Mouse (Mus musculus): ENCODE results near the gene Mtor. TPM values are rescaled to one million over a fixed set of nuclear protein-coding genes. Genes with fewer than 3 reads are reported as not detected.

Gene Mtor
- polyA plus RNA-seq, 1 experiment from 2014 or later, result 30.2 TPM

DNA sequence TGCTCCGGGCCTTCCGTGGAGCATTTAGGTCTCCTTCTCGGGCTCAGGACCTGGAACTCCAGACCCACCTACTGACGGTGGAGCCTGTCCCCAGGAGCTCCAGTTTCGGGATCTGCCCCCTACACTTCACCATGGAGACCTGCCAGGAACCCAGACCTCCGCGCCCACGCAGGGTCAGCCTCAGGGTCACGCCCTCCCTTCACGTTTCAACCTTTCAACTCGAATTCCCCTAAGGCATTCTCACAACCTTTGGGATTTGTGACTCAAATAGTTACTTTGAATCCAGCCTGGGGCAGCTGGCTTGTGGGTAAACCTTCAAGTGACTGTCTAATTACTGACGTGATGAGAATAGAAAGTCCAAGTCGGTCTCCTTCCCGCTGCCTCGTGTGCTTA, 438 bp downstream of the Mtor start:
- WGBS, result 1% methylated on average over 15 of the region's 15 CpGs
- no peak for ATAC-seq (ENCODE audit: low FRiP score)
- no peaks in the 10 kb centered on the region for H3K9me3 ChIP-seq (replicated peaks)

DNA sequence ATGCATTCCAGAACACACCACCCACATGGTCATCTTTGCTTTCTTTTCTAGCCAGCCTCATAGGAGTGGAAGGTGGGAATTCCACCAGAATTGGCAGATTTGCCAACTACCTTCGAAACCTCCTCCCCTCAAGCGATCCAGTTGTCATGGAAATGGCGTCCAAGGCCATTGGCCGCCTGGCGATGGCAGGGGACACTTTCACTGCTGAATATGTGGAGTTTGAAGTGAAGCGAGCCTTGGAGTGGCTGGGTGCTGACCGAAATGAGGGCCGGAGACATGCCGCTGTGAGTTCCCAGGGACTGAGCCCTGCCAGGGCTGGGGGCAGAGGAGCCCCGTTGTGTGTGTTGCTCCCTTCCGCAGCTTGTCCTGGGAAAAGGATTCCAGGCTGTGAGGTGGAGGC, 5.3 kb downstream of the Mtor start:
- no peak for ATAC-seq (ENCODE audit: low FRiP score)
- WGBS, result 93% methylated on average over 11 of the region's 11 CpGs
- peaks cover 14% of the 10 kb centered on the region for H3K4me1 ChIP-seq
- no peaks in the 10 kb centered on the region for H3K27me3 ChIP-seq
- peaks cover 67% of the 10 kb centered on the region for H3K36me3 ChIP-seq
- H3K4me2 ChIP-seq (replicated peaks), result no peak overlapping the region
- H3K27ac ChIP-seq, result no peak overlapping the region
- H3K9ac ChIP-seq, result no peak overlapping the region
- H3K4me3 ChIP-seq, result no peak overlapping the region
- no peaks in the 10 kb centered on the region for H3K9me3 ChIP-seq (replicated peaks)

More for the DNA sequence above, 438 bp downstream of the Mtor start:
- Histone ChIP-seq H3K36me3 (peaks cover 19% of the 10 kb centered on the region), H3K4me1 (peaks cover 26% of the 10 kb centered on the region), H3K27ac (peak overlapping the region; percentile 80), H3K4me3 (peak overlapping the region; percentile 96), H3K9ac (peak overlapping the region; percentile 95), H3K27me3 (no peaks in the 10 kb centered on the region), H3K4me2 (replicated peaks) (peak overlapping the region; percentile 86)

DNA sequence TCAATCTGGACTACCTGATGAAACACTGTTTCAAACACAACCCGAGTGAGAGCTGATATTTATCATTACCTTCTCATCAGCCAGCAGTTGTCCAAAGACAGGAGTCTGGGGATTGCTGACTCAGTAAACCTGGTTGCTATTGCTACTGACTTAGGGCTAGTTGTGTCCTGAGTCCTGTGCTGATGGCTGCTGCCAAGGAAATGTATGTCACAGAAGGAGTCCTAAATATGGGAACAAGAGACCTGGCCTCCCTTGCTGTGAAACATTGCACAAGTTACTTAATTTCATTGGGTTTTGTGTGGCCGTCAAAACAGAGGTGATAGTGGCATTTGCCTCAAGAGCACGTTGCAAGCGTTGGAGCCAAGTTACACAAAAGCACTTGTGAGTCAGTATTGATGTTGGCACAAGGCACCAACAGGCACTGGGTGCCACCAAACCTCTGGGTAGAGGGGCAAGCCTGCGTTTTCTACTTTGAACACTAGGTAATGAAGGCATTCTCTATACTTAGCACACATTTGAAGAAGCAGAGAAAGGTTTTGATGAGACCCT, 7.1 kb downstream of the Mtor start:
- no peak for ATAC-seq (ENCODE audit: low FRiP score)
- H3K9ac ChIP-seq, result no peak overlapping the region
- 92% methylated on average over 5 of the region's 5 CpGs for WGBS
- no peaks in the 10 kb centered on the region for H3K27me3 ChIP-seq
- no peak overlapping the region for H3K4me2 ChIP-seq (replicated peaks)
- H3K9me3 ChIP-seq (replicated peaks), result no peaks in the 10 kb centered on the region
- H3K4me3 ChIP-seq, result no peak overlapping the region
- H3K27ac ChIP-seq, result no peak overlapping the region
- no peaks in the 10 kb centered on the region; the same call in 1 of the 2 replicates for H3K4me1 ChIP-seq
- H3K36me3 ChIP-seq, result peaks cover 84% of the 10 kb centered on the region

DNA sequence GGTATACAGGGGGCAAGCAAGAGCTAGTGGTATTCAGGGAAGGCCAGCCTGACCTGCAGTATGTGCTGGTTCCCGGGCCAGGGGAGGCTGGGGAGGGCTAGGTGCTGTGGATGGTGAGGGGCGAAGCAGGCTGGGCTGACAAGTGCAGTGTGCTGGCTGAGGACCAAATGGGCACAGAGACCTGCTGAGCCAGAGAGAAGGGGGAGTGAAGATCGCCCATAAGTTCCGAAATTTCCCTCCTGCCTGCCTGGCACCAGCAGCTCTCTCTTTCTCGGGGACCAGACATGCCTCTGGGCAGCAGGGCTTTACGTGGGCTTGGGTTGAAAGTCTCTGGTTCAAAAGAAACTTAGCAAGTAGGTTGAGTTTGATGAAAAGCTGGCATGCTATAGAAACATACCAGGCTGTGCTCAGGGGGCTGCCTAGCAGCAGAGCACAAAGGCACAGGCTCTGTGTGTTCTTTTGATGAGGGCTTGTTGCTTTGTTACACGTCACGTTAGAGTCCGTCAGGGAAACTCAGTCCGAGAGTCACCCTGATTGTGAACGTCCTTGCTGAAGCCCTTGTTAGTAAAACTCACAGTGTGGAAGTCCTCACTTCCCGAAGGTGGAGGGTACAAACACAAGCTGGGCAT, 12.4 kb downstream of the Mtor start:
- H3K4me2 ChIP-seq (replicated peaks), result no peak overlapping the region
- H3K27me3 ChIP-seq, result no peaks in the 10 kb centered on the region
- peaks cover 98% of the 10 kb centered on the region for H3K36me3 ChIP-seq
- 56% methylated on average over 12 of the region's 12 CpGs for WGBS
- H3K9ac ChIP-seq, result no peak overlapping the region
- no peak overlapping the region for H3K4me3 ChIP-seq
- peak; percentile 66 for ATAC-seq (ENCODE audit: low FRiP score)
- peaks cover 4% of the 10 kb centered on the region; the same call in 1 of the 2 replicates for H3K4me1 ChIP-seq
- H3K9me3 ChIP-seq (replicated peaks), result no peaks in the 10 kb centered on the region
- peak overlapping the region; percentile 48; the same call in 1 of the 2 replicates for H3K27ac ChIP-seq

DNA sequence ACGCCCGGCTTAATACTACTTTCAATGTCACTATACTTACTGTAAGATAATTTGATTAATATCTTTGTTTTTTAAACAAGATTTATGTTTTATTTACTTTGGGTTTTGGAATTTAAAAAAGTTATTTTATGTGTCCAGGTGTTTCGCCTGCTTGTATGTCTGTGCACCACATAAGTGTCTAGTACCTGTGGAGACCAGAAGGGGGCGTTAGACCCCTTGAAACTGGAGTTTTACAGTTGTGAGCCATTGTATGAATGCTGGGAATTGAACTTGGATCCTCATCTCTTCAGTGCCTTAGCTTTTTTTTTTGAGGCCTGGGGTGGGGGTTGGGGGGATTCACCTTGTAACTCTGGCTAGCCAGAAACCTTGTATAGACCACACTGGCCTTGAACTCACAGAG, 13.4 kb downstream of the Mtor start:
- Histone ChIP-seq H3K4me2 (replicated peaks) (no peak overlapping the region), H3K9me3 (replicated peaks) (no peaks in the 10 kb centered on the region), H3K4me1 (peaks cover 4% of the 10 kb centered on the region; the same call in 1 of the 2 replicates), H3K27ac (no peak overlapping the region), H3K27me3 (no peaks in the 10 kb centered on the region), H3K4me3 (no peak overlapping the region), H3K36me3 (peaks cover 98% of the 10 kb centered on the region), H3K9ac (no peak overlapping the region)
- WGBS, result 81% methylated on average over 4 of the region's 4 CpGs
- ATAC-seq (ENCODE audit: low FRiP score), result no peak

DNA sequence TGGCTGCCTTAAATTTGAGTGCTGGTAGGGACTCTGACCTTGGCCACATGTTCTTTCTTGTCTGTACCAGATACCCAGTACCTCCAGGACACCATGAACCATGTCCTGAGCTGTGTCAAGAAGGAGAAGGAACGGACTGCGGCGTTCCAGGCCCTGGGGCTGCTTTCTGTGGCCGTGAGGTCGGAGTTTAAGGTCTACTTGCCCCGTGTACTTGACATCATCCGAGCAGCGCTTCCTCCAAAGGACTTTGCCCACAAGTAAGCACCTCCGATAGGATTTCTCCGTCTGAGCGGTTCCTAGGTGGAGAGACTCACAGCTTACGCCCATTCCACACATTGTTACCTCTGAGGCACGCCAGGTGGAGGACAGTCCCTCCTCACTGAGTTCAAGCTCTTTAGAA, 14.3 kb downstream of the Mtor start:
- no peak overlapping the region for H3K9ac ChIP-seq
- no peak overlapping the region for H3K27ac ChIP-seq
- peaks cover 4% of the 10 kb centered on the region; the same call in 1 of the 2 replicates for H3K4me1 ChIP-seq
- H3K4me2 ChIP-seq (replicated peaks), result no peak overlapping the region
- H3K36me3 ChIP-seq, result peaks cover 97% of the 10 kb centered on the region
- ATAC-seq (ENCODE audit: low FRiP score), result no peak
- H3K27me3 ChIP-seq, result no peaks in the 10 kb centered on the region
- WGBS, result 97% methylated on average over 13 of the region's 13 CpGs
- H3K9me3 ChIP-seq (replicated peaks), result no peaks in the 10 kb centered on the region
- no peak overlapping the region for H3K4me3 ChIP-seq

DNA sequence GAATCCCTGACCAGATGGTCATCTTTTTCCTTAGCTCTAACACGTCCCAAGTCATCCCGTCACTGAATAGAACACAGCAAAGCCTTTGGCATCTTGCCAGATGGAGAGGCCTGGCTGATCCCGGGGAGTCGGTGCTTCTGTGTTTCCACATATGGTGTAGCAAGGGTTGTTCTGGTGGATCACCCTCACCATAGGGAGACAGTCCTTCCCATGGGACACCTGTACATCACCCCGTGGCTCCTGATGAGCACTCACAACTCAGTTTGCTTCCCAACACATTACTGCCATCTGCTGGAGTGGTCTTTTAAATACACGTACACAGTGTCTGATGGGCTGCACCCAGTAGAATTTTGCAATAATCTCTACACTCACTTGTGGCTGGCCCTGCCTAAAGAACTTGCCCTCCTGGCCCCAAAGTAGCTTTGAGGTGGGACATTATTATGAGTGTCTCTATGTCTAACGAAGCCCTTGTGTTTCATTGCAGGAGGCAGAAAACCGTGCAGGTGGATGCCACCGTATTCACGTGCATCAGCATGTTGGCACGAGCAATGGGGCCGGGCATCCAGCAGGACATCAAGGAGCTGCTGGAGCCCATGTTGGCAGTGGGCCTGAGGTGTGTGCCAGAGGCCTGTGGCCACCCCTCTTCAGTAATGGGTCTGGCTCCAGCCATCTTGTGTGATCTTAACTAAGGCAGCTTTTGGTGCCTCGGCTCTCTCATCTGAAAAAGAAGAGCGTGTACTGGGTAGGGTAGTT, 15.0 kb downstream of the Mtor start:
- WGBS, result 77% methylated on average over 14 of the region's 14 CpGs
- ATAC-seq (ENCODE audit: low FRiP score), result peak; percentile 44; the same call in 1 of the 2 replicates
- peaks cover 97% of the 10 kb centered on the region for H3K36me3 ChIP-seq

DNA sequence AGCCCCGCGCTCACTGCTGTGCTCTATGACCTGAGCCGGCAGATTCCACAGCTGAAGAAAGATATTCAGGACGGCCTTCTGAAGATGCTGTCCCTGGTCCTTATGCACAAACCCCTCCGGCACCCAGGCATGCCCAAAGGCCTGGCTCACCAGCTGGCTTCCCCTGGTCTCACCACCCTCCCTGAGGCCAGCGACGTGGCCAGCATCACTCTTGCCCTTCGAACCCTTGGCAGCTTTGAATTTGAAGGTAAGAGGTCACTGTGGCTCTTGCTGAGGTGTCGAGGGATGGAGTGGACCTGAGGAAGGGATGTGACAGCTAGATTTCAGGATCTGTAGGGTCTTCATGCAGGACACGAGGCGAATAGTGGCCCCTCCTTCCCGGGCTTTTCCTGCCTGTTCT, 15.9 kb downstream of the Mtor start:
- no peaks in the 10 kb centered on the region for H3K27me3 ChIP-seq
- H3K9me3 ChIP-seq (replicated peaks), result no peaks in the 10 kb centered on the region
- WGBS, result 93% methylated on average over 12 of the region's 12 CpGs
- no peak overlapping the region for H3K4me3 ChIP-seq
- no peak overlapping the region for H3K9ac ChIP-seq
- no peak for ATAC-seq (ENCODE audit: low FRiP score)
- peaks cover 97% of the 10 kb centered on the region for H3K36me3 ChIP-seq
- H3K4me2 ChIP-seq (replicated peaks), result no peak overlapping the region
- H3K27ac ChIP-seq, result no peak overlapping the region
- H3K4me1 ChIP-seq, result peaks cover 4% of the 10 kb centered on the region; the same call in 1 of the 2 replicates

More for the DNA sequence above, 15.0 kb downstream of the Mtor start:
- no peak overlapping the region for H3K4me3 ChIP-seq
- H3K27ac ChIP-seq, result no peak overlapping the region
- no peaks in the 10 kb centered on the region for H3K9me3 ChIP-seq (replicated peaks)
- H3K4me2 ChIP-seq (replicated peaks), result no peak overlapping the region
- H3K27me3 ChIP-seq, result no peaks in the 10 kb centered on the region
- H3K4me1 ChIP-seq, result peaks cover 4% of the 10 kb centered on the region; the same call in 1 of the 2 replicates
- H3K9ac ChIP-seq, result no peak overlapping the region

DNA sequence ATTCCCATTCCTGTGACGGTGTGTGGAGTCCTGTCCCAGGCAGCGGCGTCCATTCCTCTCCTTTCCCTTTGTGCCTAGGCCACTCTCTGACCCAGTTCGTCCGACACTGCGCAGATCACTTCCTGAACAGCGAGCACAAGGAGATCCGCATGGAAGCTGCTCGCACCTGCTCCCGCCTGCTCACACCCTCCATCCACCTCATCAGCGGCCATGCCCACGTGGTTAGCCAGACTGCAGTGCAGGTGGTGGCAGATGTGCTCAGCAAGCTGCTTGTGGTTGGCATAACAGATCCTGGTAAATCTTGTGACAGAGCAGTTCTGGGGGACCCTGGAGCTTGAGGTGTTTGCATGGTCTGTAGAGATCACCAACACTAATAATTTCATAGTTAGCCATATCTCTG, 16.5 kb downstream of the Mtor start:
- Histone ChIP-seq H3K9ac (no peak overlapping the region), H3K9me3 (replicated peaks) (no peaks in the 10 kb centered on the region), H3K27me3 (no peaks in the 10 kb centered on the region), H3K4me2 (replicated peaks) (no peak overlapping the region), H3K4me1 (peaks cover 4% of the 10 kb centered on the region; the same call in 1 of the 2 replicates), H3K36me3 (peaks cover 97% of the 10 kb centered on the region), H3K4me3 (no peak overlapping the region), H3K27ac (no peak overlapping the region)
- WGBS, result 91% methylated on average over 12 of the region's 12 CpGs
- no peak for ATAC-seq (ENCODE audit: low FRiP score)

DNA sequence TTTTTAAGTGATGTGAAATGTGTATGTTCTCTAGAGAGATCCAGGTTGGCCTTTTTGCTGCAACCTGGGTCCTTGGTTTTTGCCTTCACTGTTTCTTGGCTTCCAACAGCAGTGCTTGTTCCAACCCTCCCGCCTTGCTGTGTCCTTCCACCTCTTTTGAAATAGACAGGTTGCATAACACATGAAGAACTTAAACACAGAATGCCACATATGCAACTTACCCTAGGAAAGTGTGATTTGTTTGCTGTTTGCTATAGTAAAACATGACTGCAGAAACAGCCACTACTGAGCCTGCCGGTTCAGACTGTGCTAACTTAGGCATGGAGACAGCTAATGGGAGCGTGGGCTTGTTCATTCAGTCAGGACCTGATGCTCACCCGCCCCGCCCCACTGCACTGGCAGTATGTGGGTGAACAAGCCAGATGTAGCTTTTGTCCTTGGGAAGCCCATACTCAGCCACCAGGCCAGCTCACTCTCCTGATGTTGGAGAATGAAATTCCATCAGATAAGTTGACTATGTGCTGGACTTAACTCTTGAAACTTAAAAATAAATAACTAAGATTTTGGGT, 18.2 kb downstream of the Mtor start:
- Histone ChIP-seq H3K27ac (no peak overlapping the region), H3K4me3 (no peak overlapping the region), H3K4me1 (peaks cover 2% of the 10 kb centered on the region; the same call in 1 of the 2 replicates), H3K9me3 (replicated peaks) (no peaks in the 10 kb centered on the region), H3K27me3 (no peaks in the 10 kb centered on the region), H3K4me2 (replicated peaks) (no peak overlapping the region), H3K9ac (no peak overlapping the region), H3K36me3 (peaks cover 98% of the 10 kb centered on the region)
- ATAC-seq (ENCODE audit: low FRiP score), result no peak
- WGBS, result 89% methylated on average over 5 of the region's 5 CpGs

DNA sequence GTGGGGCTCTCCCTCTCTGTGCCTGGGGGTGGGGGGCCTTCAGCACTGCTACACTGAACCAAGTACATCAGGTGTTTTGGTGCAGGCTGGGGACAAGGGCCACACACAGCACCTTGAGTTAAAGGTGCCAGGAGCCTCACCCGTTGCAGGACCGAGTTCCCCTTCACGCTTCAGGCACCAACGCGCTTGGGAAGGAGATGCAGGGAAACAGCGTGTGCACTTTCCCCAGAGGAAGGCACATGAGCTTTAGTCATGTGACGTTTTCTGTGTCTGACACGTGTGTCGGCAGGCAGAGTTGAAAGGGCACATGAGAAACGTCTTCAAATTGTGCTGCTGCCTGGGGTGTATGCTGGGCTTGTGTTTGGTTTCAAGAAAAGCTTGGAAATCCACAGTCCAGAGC, 20.0 kb downstream of the Mtor start:
- H3K36me3 ChIP-seq, result peaks cover 99% of the 10 kb centered on the region
- no peak overlapping the region for H3K9ac ChIP-seq
- H3K27me3 ChIP-seq, result no peaks in the 10 kb centered on the region
- ATAC-seq (ENCODE audit: low FRiP score), result no peak
- WGBS, result 91% methylated on average over 10 of the region's 10 CpGs
- H3K27ac ChIP-seq, result no peak overlapping the region
- H3K4me2 ChIP-seq (replicated peaks), result no peak overlapping the region
- H3K4me1 ChIP-seq, result peaks cover 2% of the 10 kb centered on the region; the same call in 1 of the 2 replicates
- no peaks in the 10 kb centered on the region for H3K9me3 ChIP-seq (replicated peaks)
- H3K4me3 ChIP-seq, result no peak overlapping the region

All from hindbrain, embryonic 12.5 days (tissue).